In genomic region chr3:90668846-90669245, GRCm38 (mm10) we compare ENCODE assay signal across 9 mouse cellular contexts. TPM values are rescaled to one million over a fixed set of nuclear protein-coding genes. Genes with fewer than 3 reads are reported as not detected.
DNase-seq lines count a peak whose midpoint lies in the region; ATAC-seq and TF ChIP-seq lines count a peak whose summit lies in the region.
"Had no signal": no experiment of that assay in that cellular context is flagged by ENCODE, and none has a peak within 500 bp of the region (broad histone marks: within the 10 kb centered on the region; RNA-seq: fewer than 3 reads in every experiment).

S100a8 (plus strand) TSS chr3:90668978.

- H3K36me3 ChIP-seq in hindbrain, embryonic 13.5 days = no peaks in the 10 kb centered on the region
- H3K36me3 ChIP-seq in hindbrain, embryonic 16.5 days (ENCODE audit: control insufficient read depth, insufficient read depth, low read length) = no peaks in the 10 kb centered on the region
- no peaks in the 10 kb centered on the region for H3K36me3 ChIP-seq in lung, embryonic 15.5 days

- H3K4me1 ChIP-seq in hindbrain, embryonic 13.5 days (replicated peaks) = no peaks in the 10 kb centered on the region
- H3K4me1 ChIP-seq in hindbrain, embryonic 16.5 days (ENCODE audit: control insufficient read depth, insufficient read depth, low read depth, low read length) = no peaks in the 10 kb centered on the region
- no peaks in the 10 kb centered on the region for H3K4me1 ChIP-seq in lung, embryonic 15.5 days

- no peak for TF ChIP-seq CTCF in Patski (IDR thresholded peaks at IDR 0.05)

- no peaks in the 10 kb centered on the region for H3K9me3 ChIP-seq in hindbrain, embryonic 13.5 days
- no peaks in the 10 kb centered on the region for H3K9me3 ChIP-seq in hindbrain, embryonic 16.5 days (ENCODE audit: control insufficient read depth, low read length)
- H3K9me3 ChIP-seq in lung, embryonic 15.5 days = no peaks in the 10 kb centered on the region

- H3K4me3 ChIP-seq in hindbrain, embryonic 13.5 days = no peak within 1 kb of the TSS
- H3K4me3 ChIP-seq in hindbrain, embryonic 16.5 days (ENCODE audit: low read length) = no peak within 1 kb of the TSS
- H3K4me3 ChIP-seq in lung, embryonic 15.5 days = no peak within 1 kb of the TSS

- WGBS in hindbrain, embryonic 13.5 days = 74% methylated on average over 8 of the region's 8 CpGs
- 71% methylated on average over 8 of the region's 8 CpGs for WGBS in hindbrain, embryonic 16.5 days
- WGBS in lung, embryonic 15.5 days = 52% methylated on average over 8 of the region's 8 CpGs

- POLR2A ChIA-PET in Patski (lab: Charles Lee) = no interaction called here

- H3K27me3 ChIP-seq in hindbrain, embryonic 13.5 days = no peaks in the 10 kb centered on the region
- H3K27me3 ChIP-seq in hindbrain, embryonic 16.5 days (replicated peaks; ENCODE audit: control insufficient read depth, insufficient read depth, low read length) = no peaks in the 10 kb centered on the region
- H3K27me3 ChIP-seq in Patski = peaks cover 22% of the 10 kb centered on the region
- no peaks in the 10 kb centered on the region for H3K27me3 ChIP-seq in lung, embryonic 15.5 days

- in situ Hi-C loops in Patski (cut with MboI; ENCODE audit: low pct_unique_long_range_greater_than_20kb) = no loop called here

- CTCF ChIA-PET in Patski (lab: Charles Lee) = interaction anchor here (0.8 to 2.5 kb wide), 4 partner anchors 8 to 41 kb away, joined by 3 to 13 read pairs (median 4); no protein-coding TSS in a partner anchor

- no peak for ATAC-seq in hindbrain, embryonic 13.5 days (ENCODE audit: low FRiP score)
- ATAC-seq in hindbrain, embryonic 16.5 days = no peak
- peak; percentile 37 for ATAC-seq in Patski
- peak; percentile 39; the same call in 1 of the 2 replicates for ATAC-seq in lung, embryonic 15.5 days (ENCODE audit: borderline replicate concordance, extremely low read depth, low FRiP score, low TSS enrichment)

- no peak within 1 kb of the TSS for H3K9ac ChIP-seq in hindbrain, embryonic 13.5 days
- no peak within 1 kb of the TSS for H3K9ac ChIP-seq in hindbrain, embryonic 16.5 days (ENCODE audit: low read depth, low read length)
- H3K9ac ChIP-seq in lung, embryonic 15.5 days = no peak within 1 kb of the TSS

- DNase-seq in Patski (ENCODE audit: low read depth, low spot score) = peak; percentile 46
- DNase-seq in fat pad, adult 2 months (ENCODE audit: extremely low read depth, low read depth, low spot score) = peak; percentile 82
- DNase-seq in B cell, adult 2 months = no peak
- no peak for DNase-seq in layer of hippocampus, adult 18-20 months (ENCODE audit: low spot score in 2 of 2)
- no peak for DNase-seq in natural killer cell, adult 2 months (ENCODE audit: low spot score in 2 of 2)

- H3K27ac ChIP-seq in hindbrain, embryonic 13.5 days = no peak within 1 kb of the TSS
- no peak within 1 kb of the TSS for H3K27ac ChIP-seq in hindbrain, embryonic 16.5 days (ENCODE audit: low read depth, low read length)
- H3K27ac ChIP-seq in lung, embryonic 15.5 days = no peak within 1 kb of the TSS

- H3K4me2 ChIP-seq in hindbrain, embryonic 13.5 days = no peak within 1 kb of the TSS
- H3K4me2 ChIP-seq in hindbrain, embryonic 16.5 days (ENCODE audit: low read length) = no peak within 1 kb of the TSS
- H3K4me2 ChIP-seq in lung, embryonic 15.5 days = no peak within 1 kb of the TSS

RNA-seq across cellular contexts. Expression of gene S100a8, which starts in this region (rescaled TPM):
- polyA plus RNA-seq in hindbrain, embryonic 13.5 days (2015; fragmentation: Nextera tagmentation; extraction: Ambion mirVana) = 8.9 and 11.2 TPM in 2 replicates
- polyA plus RNA-seq in hindbrain, embryonic 16.5 days (2015; fragmentation: Nextera tagmentation; extraction: Ambion mirVana) = 2.2 and 6.7 TPM in 2 replicates
- polyA plus RNA-seq in Patski (2021) = not detected
- 20.9 and 28.2 TPM in 2 replicates for polyA plus RNA-seq in lung, embryonic 15.5 days (2015; fragmentation: Nextera tagmentation; extraction: Ambion mirVana)
- not detected for total RNA-seq in layer of hippocampus, adult 18-20 months (2021)
- total RNA-seq: MEL had no signal

Comparison
In these comparisons a context has a peak if more than half of its experiments do, and no peak if none do; other contexts are left out.
1. Peak in DNase-seq and ATAC-seq in Patski; RNA of the gene not detected or under 1 TPM.